Mouse (Mus musculus) common myeloid progenitor, adult 5-6 weeks (primary cell): Measurements from ENCODE around the gene Tmem45a2. TPM values are rescaled to one million over a fixed set of nuclear protein-coding genes. Genes with fewer than 3 reads are reported as not detected.
A peak's percentile ranks its signal among the peaks of the same experiment; 100 is the strongest.
"Not testable (repeated sequence)": the region's sequence is repeated elsewhere in the genome, so short reads cannot be mapped to it uniquely, and the experiment has no call there.

ENCODE experiments used
- ATAC-seq: replicated peaks from 2 replicates; pipeline ENCODE4 v1.8.0; 2016; ENCODE audit warnings: low read depth, mild to moderate bottlenecking, moderate TSS enrichment, inconsistent platforms; ENCODE audit not compliant: poor library complexity, severe bottlenecking
- total RNA-seq: library from RNA; stranded (forward); fragments of 200-1000, 187-1606 nt; gene quantifications from 2 replicates; pipeline ENCODE4 v1.2.3, GENCODE M21; 2017

Tmem45a2 gene
- not detected in 2 replicates for total RNA-seq

GRCm38 (mm10) chr16:57071132-57071639 is at the start of gene Tmem45a2:
Gene Tmem45a2 (minus strand): TSS chr16:57071372.
- no peak for ATAC-seq

- ATAC-seq: no peak
Measured at GRCm38 (mm10) chr16:57117562-57117961, 46.4 kb upstream of the Tmem45a2 start.

GRCm38 (mm10) chr16:57116066-57116465 is 44.9 kb upstream of the Tmem45a2 start:
- peak; percentile 56; the same call in 1 of the 2 replicates for ATAC-seq

- no peak for ATAC-seq
Measured at GRCm38 (mm10) chr16:57106185-57106960, 35.2 kb upstream of the Tmem45a2 start.

GRCm38 (mm10) chr16:57101174-57101573 is 30.0 kb upstream of the Tmem45a2 start:
- no peak for ATAC-seq

GRCm38 (mm10) chr16:57099572-57100237 is 28.5 kb upstream of the Tmem45a2 start:
- ATAC-seq: no peak

- ATAC-seq: no peak
Measured at GRCm38 (mm10) chr16:57098468-57099144, 27.4 kb upstream of the Tmem45a2 start.

GRCm38 (mm10) chr16:57092911-57093605 is 21.9 kb upstream of the Tmem45a2 start:
- ATAC-seq: no peak

- peak; percentile 98 for ATAC-seq
Measured at GRCm38 (mm10) chr16:57092460-57092859, 21.3 kb upstream of the Tmem45a2 start.

GRCm38 (mm10) chr16:57079577-57079976 is 8.4 kb upstream of the Tmem45a2 start:
- no peak for ATAC-seq

- no peak for ATAC-seq
Measured at GRCm38 (mm10) chr16:57075986-57076385, 4.8 kb upstream of the Tmem45a2 start.

GRCm38 (mm10) chr16:57062045-57062444 is 9.1 kb downstream of the Tmem45a2 start:
- ATAC-seq: no peak

- no peak for ATAC-seq
Measured at GRCm38 (mm10) chr16:57056995-57057394, 14.2 kb downstream of the Tmem45a2 start.

GRCm38 (mm10) chr16:57049974-57050373 is 21.2 kb downstream of the Tmem45a2 start:
- no peak for ATAC-seq

- no peak for ATAC-seq
Measured at GRCm38 (mm10) chr16:57038600-57038999, 32.6 kb downstream of the Tmem45a2 start.

- no peak for ATAC-seq
Measured at GRCm38 (mm10) chr16:57030150-57030885, 40.9 kb downstream of the Tmem45a2 start.

- not testable (repeated sequence) for ATAC-seq
Measured at GRCm38 (mm10) chr16:56998283-56998682, 72.9 kb downstream of the Tmem45a2 start.
